In the genomic region with DNA sequence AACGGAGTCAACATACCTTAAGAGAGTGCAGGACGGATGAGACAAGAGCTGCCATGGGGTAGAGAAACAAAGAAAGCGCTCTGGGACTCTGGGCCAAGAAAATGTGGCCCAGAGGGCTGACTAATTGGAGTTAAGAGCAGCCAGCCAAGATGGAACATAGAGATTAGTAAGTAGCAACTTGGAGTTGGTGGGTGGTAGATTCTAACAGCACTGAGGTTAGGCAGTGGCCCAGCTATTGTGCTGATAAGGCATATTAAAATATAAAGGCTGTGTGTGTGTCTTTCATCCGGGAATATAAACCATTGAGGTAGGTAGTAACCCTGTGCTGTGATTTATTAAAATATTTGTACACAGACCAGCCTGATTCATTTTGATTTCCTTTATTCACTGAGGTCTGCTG, we compare ENCODE assay signal across 25 mouse cellular contexts. TPM values are rescaled to one million over a fixed set of nuclear protein-coding genes. Genes with fewer than 3 reads are reported as not detected.
DNase-seq lines count a peak whose midpoint lies in the region; ATAC-seq lines count a peak whose summit lies in the region.
"Had no signal": no experiment of that assay in that cellular context is flagged by ENCODE, and none has a peak within 500 bp of the region (broad histone marks: within the 10 kb centered on the region; RNA-seq: fewer than 3 reads in every experiment).

No protein-coding gene starts in this region.

- H3K4me3 ChIP-seq in liver, embryonic 11.5 days (ENCODE audit: low read depth, low read length), result no peak overlapping the region
- H3K4me3 ChIP-seq: embryonic facial prominence, embryonic 13.5 days; erythroblast, embryonic 14.5 days; forebrain, embryonic 10.5 days; forebrain, embryonic 12.5 days had no signal

- WGBS in liver, embryonic 11.5 days, result 71% methylated on average over 4 of the region's 4 CpGs

- peak; percentile 50; the same call in 1 of the 2 replicates for ATAC-seq in megakaryocyte progenitor cell, adult 5-6 weeks (replicated peaks; ENCODE audit: poor library complexity)
- ATAC-seq in liver, embryonic 11.5 days (replicated peaks; ENCODE audit: low FRiP score), result no peak
- no peak for ATAC-seq in erythroblast, adult 5-6 weeks (replicated peaks; ENCODE audit: low FRiP score, poor library complexity, severe bottlenecking)
- ATAC-seq: activated CD4-positive, CD25-positive, alpha-beta regulatory T cell, adult 4 months; CD4-positive, CD25-positive, alpha-beta regulatory T cell, adult 4 months; forebrain, embryonic 14.5 days; forebrain, embryonic 16.5 days; Patski had no signal

- intact Hi-C loops in heart, postnatal 10 days (cut with DNase I), result no loop called here

- peaks cover 4% of the 10 kb centered on the region for H3K9me3 ChIP-seq in liver, embryonic 11.5 days (ENCODE audit: control insufficient read depth, low read length)

- H3K27ac ChIP-seq in liver, embryonic 11.5 days (ENCODE audit: low read depth, low read length), result no peak overlapping the region
- H3K27ac ChIP-seq: embryonic facial prominence, embryonic 13.5 days; forebrain, embryonic 10.5 days; forebrain, embryonic 12.5 days had no signal

- no peak overlapping the region for H3K9ac ChIP-seq in liver, embryonic 11.5 days (ENCODE audit: low read depth, low read length)
- H3K9ac ChIP-seq: embryonic facial prominence, embryonic 13.5 days; forebrain, embryonic 12.5 days had no signal

- no peaks in the 10 kb centered on the region for H3K36me3 ChIP-seq in liver, embryonic 11.5 days (ENCODE audit: control insufficient read depth, insufficient read depth, low read length)
- H3K36me3 ChIP-seq: forebrain, embryonic 10.5 days; forebrain, embryonic 12.5 days had no signal

- DNase-seq in heart, adult 11 months, result peak; percentile 48
- no peak for DNase-seq in heart, postnatal 10 days
- peak; percentile 34 for DNase-seq in MN1 (ENCODE audit: low spot score)
- DNase-seq in gastrocnemius, adult 18-20 months (ENCODE audit: low spot score), result no peak
- no peak for DNase-seq in liver, embryonic 11.5 days (ENCODE audit: low spot score)
- DNase-seq: adrenal gland, adult 8-10 months; adrenal gland, postnatal 14 days; adrenal gland, postnatal 36 days; cerebellum, adult 11-12 months; cerebellum, adult 2 months; cerebellum, adult 9-10 months; cerebellum, postnatal 10 days; cerebellum, postnatal 25 days had no signal

- H3K4me1 ChIP-seq in liver, embryonic 11.5 days (replicated peaks; ENCODE audit: control insufficient read depth, insufficient read depth, low read length), result no peaks in the 10 kb centered on the region
- H3K4me1 ChIP-seq: forebrain, embryonic 12.5 days had no signal

- no peak overlapping the region for H3K4me2 ChIP-seq in liver, embryonic 11.5 days
- H3K4me2 ChIP-seq: embryonic facial prominence, embryonic 13.5 days; forebrain, embryonic 12.5 days had no signal

- H3K27me3 ChIP-seq in liver, embryonic 11.5 days (replicated peaks; ENCODE audit: control insufficient read depth, insufficient read depth, low read length), result no peaks in the 10 kb centered on the region
- H3K27me3 ChIP-seq: CH12.LX; embryonic facial prominence, embryonic 13.5 days; forebrain, embryonic 12.5 days; Patski had no signal

RNA-seq across cellular contexts. Expression of gene Cdc14b, which starts 11.2 kb away (rescaled TPM):
- total RNA-seq in heart, postnatal 10 days (2021), result 10 to 100 TPM in 1 of 2 experiments, 1 to 10 TPM in 1; 9.3 to 10.3 TPM
- 1.6 and 1.9 TPM in 2 replicates for total RNA-seq in megakaryocyte progenitor cell, adult 5-6 weeks (2015)
- 0.74 and 2.4 TPM in 2 replicates for total RNA-seq in megakaryocyte progenitor cell, adult 5-6 weeks (2017)
- total RNA-seq in gastrocnemius, adult 18-20 months (2021), result 1 to 10 TPM; 5.9 to 7.5 TPM
- 16.6 and 17.5 TPM in 2 replicates for polyA plus RNA-seq in liver, embryonic 11.5 days (2014; fragmentation: Nextera tagmentation; extraction: Ambion mirVana)
- 0.63 and 1.2 TPM in 2 replicates for total RNA-seq in erythroblast, adult 5-6 weeks (2015; ENCODE audit: low replicate concordance)
- total RNA-seq in erythroblast, adult 5-6 weeks (2017; ENCODE audit: low replicate concordance), result 0.51 TPM in 1 of 2 replicates, not detected in the other
- polyA plus RNA-seq: erythroblast, embryonic 14.5 days had no signal

RNA-seq across cellular contexts. Expression of gene Aaed1, which starts 26.2 kb away (rescaled TPM):
- 10 to 100 TPM; 59.8 to 63.1 TPM for total RNA-seq in heart, postnatal 10 days (2021)
- 19.6 and 20.3 TPM in 2 replicates for total RNA-seq in megakaryocyte progenitor cell, adult 5-6 weeks (2015)
- 33.1 and 42.4 TPM in 2 replicates for total RNA-seq in megakaryocyte progenitor cell, adult 5-6 weeks (2017)
- total RNA-seq in gastrocnemius, adult 18-20 months (2021), result 10 to 100 TPM; 47.3 to 51.5 TPM
- 43.0 and 45.5 TPM in 2 replicates for polyA plus RNA-seq in liver, embryonic 11.5 days (2014; fragmentation: Nextera tagmentation; extraction: Ambion mirVana)
- total RNA-seq in erythroblast, adult 5-6 weeks (2015; ENCODE audit: low replicate concordance), result 3.1 and 6.5 TPM in 2 replicates
- 11.8 and 13.0 TPM in 2 replicates for total RNA-seq in erythroblast, adult 5-6 weeks (2017; ENCODE audit: low replicate concordance)

Comparison
In these comparisons a context has a peak if more than half of its experiments do, and no peak if none do; other contexts are left out.
1. DNase-seq: peak in heart, adult 11 months (single experiment) and MN1 (single experiment); none in heart, postnatal 10 days (0 of 2), gastrocnemius, adult 18-20 months (single experiment) and liver, embryonic 11.5 days (single experiment).